Mouse (Mus musculus) left cerebral cortex, postnatal 36 days (tissue): ENCODE measurements around the gene Fthl17e. TPM values are rescaled to one million over a fixed set of nuclear protein-coding genes. Genes with fewer than 3 reads are reported as not detected.
A peak's percentile ranks its signal among the peaks of the same experiment; 100 is the strongest.
"Not testable (repeated sequence)": the region's sequence is repeated elsewhere in the genome, so short reads cannot be mapped to it uniquely, and the experiment has no call there.

ENCODE experiments used
- DNase-seq, 2 experiments: peaks; one replicate each; pipeline ENCODE4 v3.0.0; 2021 to 2022; ENCODE audit warnings: low spot score in 2 of 2, mixed read lengths in 1 of 2
- intact Hi-C: fragments of 180-260 bp; cut with DNase I; formaldehyde crosslinking; loops from one replicate; pipeline ENCODE4 v1.15.1; 2025
- total RNA-seq, 2 experiments: library from RNA; stranded (reverse); gene quantifications; 2 replicates each; pipeline ENCODE4 v1.2.3; 2021

The Fthl17e gene
- total RNA-seq, result not detected

- intact Hi-C loops, DNase-seq: not testable (repeated sequence)
Observed at GRCm38 (mm10) chrX:9033193-9033592, at the start of gene Fthl17e. TSS of gene Fthl17e (plus strand) at chrX:9033493.

DNA sequence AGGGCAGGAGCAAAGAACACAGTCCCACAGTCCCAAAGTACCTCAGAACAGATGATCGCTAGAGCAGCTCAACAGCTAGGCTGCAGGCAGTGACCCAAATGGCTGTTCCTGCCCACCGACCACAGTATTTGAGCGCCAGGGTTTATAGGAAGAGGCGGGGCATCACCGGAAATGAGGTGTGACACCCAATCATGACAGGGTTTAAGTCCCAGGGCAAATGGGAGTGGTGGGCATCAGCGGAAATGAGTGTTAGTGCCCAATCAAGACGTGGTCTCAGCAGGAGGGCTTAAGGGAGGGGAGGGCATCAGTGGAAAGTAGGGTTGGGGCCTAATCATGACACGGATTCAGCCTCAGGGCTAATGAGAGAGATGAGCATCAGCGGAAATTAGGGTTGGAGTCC is 46.6 kb upstream of the Fthl17e start, which contains the start of gene Fthl17d:
Gene Fthl17d (minus strand): TSS at position 101 of the 400 bp plus-strand sequence.
- intact Hi-C loops, DNase-seq: not testable (repeated sequence)

- DNase-seq, result no peak
- intact Hi-C loops, result no loop called here
Observed at GRCm38 (mm10) chrX:9016079-9016478, 17.2 kb upstream of the Fthl17e start.

DNA sequence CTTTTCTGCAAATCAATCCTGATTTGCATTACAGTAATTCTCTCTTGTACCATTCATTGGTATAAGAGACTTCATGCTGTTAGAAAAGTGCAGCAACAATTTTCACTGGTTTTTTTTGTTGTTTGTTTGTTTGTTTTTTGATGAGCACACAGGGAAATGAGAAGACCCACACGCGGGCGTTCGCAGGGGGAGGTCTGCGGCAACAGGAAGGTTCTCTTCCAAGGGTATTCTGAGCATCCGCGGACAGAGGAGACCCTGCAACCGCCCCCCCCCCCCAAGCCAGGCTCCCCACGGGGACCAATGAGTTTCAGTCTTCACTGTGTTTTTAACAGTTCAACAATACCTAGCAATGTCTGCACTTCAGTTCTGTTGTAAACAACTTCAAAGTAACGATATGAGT is 13.8 kb upstream of the Fthl17e start:
- intact Hi-C loops, result no loop called here
- DNase-seq, result no peak

GRCm38 (mm10) chrX:9041611-9042010 is 8.3 kb downstream of the Fthl17e start:
- intact Hi-C loops, DNase-seq: not testable (repeated sequence)

- intact Hi-C loops, result not testable (repeated sequence)
- DNase-seq, result peak; percentile 58 to 84
Observed at GRCm38 (mm10) chrX:9060952-9061351, 27.7 kb downstream of the Fthl17e start.

- DNase-seq, result no peak
- intact Hi-C loops, result no loop called here
Observed at GRCm38 (mm10) chrX:9062101-9062500, 28.8 kb downstream of the Fthl17e start.

DNA sequence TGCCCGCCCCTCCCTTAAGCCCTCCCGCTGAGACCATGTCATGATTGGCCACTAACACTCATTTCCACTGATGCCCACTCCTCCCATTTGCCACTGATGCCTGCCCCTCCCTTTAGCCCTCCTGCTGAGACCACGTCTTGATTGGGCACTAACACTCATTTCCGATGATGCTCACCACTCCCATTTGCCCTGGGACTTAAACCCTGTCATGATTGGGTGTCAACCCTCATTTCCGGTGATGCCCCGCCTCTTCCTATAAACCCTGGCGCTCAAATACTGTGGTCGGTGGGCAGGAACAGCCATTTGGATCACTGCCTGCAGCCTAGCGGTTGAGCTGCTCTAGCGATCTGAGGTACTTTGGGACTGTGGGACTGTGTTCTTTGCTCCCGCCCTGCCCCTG is 29.4 kb downstream of the Fthl17e start, which contains the start of gene Fthl17f:
Gene Fthl17f (plus strand): TSS at position 301 of the 400 bp plus-strand sequence.
- intact Hi-C loops, DNase-seq: not testable (repeated sequence)

DNA sequence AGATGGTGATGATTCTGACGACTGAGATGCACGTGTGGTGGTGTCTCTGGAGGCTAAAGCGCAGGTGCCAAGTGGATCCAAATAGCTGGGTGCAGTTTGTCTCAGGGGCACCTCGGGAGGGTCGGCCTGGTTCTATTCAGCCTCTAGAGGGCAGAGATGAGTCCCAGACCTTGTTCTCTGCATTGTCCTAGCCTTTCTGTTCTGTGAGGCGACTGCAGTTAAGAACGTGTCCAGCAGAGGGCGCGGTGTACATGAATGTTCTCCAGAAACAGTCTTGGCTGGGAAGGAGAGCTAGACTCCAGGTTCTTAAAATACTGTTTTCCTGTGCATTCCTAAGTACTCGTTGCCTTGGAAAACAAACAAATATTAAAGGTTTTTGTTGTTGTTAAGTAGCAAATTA is 44.4 kb downstream of the Fthl17e start:
- DNase-seq, result peak; percentile 58 to 77
- intact Hi-C loops, result not testable (repeated sequence)

Other genes with a start within 250 kb of the Fthl17e start
- not detected for gene Ssxb5, start 229.8 kb upstream of the Fthl17e start, total RNA-seq
- gene Gm6592, start 189.5 kb upstream of the Fthl17e start, total RNA-seq, result not detected
- not detected for gene Gm5751, start 159.2 kb upstream of the Fthl17e start, total RNA-seq
- 10 to 100 TPM; 29.4 to 34.5 TPM for gene B630019K06Rik, start 141.1 kb upstream of the Fthl17e start, total RNA-seq
- gene Fthl17b, start 70.5 kb upstream of the Fthl17e start, total RNA-seq, result not detected
- gene Fthl17c, start 56.9 kb upstream of the Fthl17e start, total RNA-seq, result not detected
- not detected for gene Fthl17d, start 46.7 kb upstream of the Fthl17e start, total RNA-seq
- gene Fthl17f, start 29.5 kb downstream of the Fthl17e start, total RNA-seq, result not detected
- not detected for gene 4930402K13Rik, start 71.1 kb downstream of the Fthl17e start, total RNA-seq
- 1 to 10 TPM; 5.8 to 6.9 TPM for gene Lancl3, start 166.4 kb downstream of the Fthl17e start, total RNA-seq
- not detected for gene Gm14862, start 223.4 kb downstream of the Fthl17e start, total RNA-seq
- 10 to 100 TPM; 13.2 to 15.7 TPM for gene Xk, start 239.3 kb downstream of the Fthl17e start, total RNA-seq